Mouse (Mus musculus) embryonic stem cell, embryonic (primary cell): ENCODE results near the gene Slc28a1.

Source experiments
- CTCF ChIA-PET, 4 experiments: fragments of 300-600 bp in 2 of 4; fragments of 350-600 bp in 2 of 4; sonication (Branson Sonifier 250); formaldehyde crosslinking; loops; one replicate each; lab custom pipeline; 2022; ENCODE audit warnings: inconsistent platforms in 2 of 4; lab: Charles Lee
- POLR2A ChIA-PET, 4 experiments: fragments of 300-600 bp in 2 of 4; fragments of 350-600 bp in 2 of 4; sonication (Branson Sonifier 250); formaldehyde crosslinking; loops; one replicate each; lab custom pipeline; 2022; ENCODE audit warnings: antibody characterized with exemption in 4 of 4, inconsistent platforms in 1 of 4; lab: Charles Lee

The Slc28a1 gene

GRCm38 (mm10) chr7:81114555-81114954 is at the start of gene Slc28a1:
Slc28a1 (plus strand) TSS chr7:81114799.
- CTCF ChIA-PET, result interaction anchor here in 2 of 4 experiments (0.6 to 1.5 kb wide), 3 partner anchors 23 to 376 kb away, joined by 3 to 4 read pairs (median 4); no protein-coding TSS in a partner anchor

GRCm38 (mm10) chr7:81066714-81067113 is 47.9 kb upstream of the Slc28a1 start:
- CTCF ChIA-PET, result no interaction called here
- POLR2A ChIA-PET, result interaction anchor here in 2 of 4 experiments (0.9 to 1.8 kb wide), 11 partner anchors 9 to 223 kb away, joined by 3 to 12 read pairs (median 5); partner anchors contain the start of gene Zscan2 (in 1 of the 2)

More at GRCm38 (mm10) chr7:81114555-81114954, at the start of gene Slc28a1:
- POLR2A ChIA-PET, result interaction anchor here in 3 of 4 experiments (0.8 to 2.7 kb wide), 13 partner anchors 9 to 51 kb away, joined by 3 to 11 read pairs (median 3); no protein-coding TSS in a partner anchor

- CTCF ChIA-PET, result interaction anchor here in 2 of 4 experiments (0.7 to 2.9 kb wide), 2 partner anchors 82 to 83 kb away, joined by 3 to 14 read pairs; no protein-coding TSS in a partner anchor
Observed at GRCm38 (mm10) chr7:81072463-81072862, 42.1 kb upstream of the Slc28a1 start.

GRCm38 (mm10) chr7:81073273-81073672 is 41.3 kb upstream of the Slc28a1 start:
- ChIA-PET CTCF (interaction anchor here (0.6 to 2.9 kb wide), 8 partner anchors 8 to 517 kb away, joined by 3 to 14 read pairs (median 3); no protein-coding TSS in a partner anchor), POLR2A (interaction anchor here (0.6 to 3.9 kb wide), 14 partner anchors 10 to 553 kb away, joined by 3 to 20 read pairs (median 3); no protein-coding TSS in a partner anchor)

More at GRCm38 (mm10) chr7:81072463-81072862, 42.1 kb upstream of the Slc28a1 start:
- POLR2A ChIA-PET, result interaction anchor here in 1 of 4 experiments (1.1 to 3.9 kb wide), 3 partner anchors 9 to 28 kb away, joined by 3 to 20 read pairs (median 3); no protein-coding TSS in a partner anchor

- ChIA-PET POLR2A (interaction anchor here (0.7 to 4.4 kb wide), 24 partner anchors 7 to 264 kb away, joined by 3 to 24 read pairs (median 4); no protein-coding TSS in a partner anchor), CTCF (interaction anchor here in 1 of 4 experiments (0.6 to 2.9 kb wide), 4 partner anchors 60 to 248 kb away, joined by 3 to 14 read pairs (median 4); no protein-coding TSS in a partner anchor)
Observed at GRCm38 (mm10) chr7:81074546-81074945, 40.1 kb upstream of the Slc28a1 start.

- POLR2A ChIA-PET, result interaction anchor here (0.7 to 4.4 kb wide), 26 partner anchors 8 to 218 kb away, joined by 3 to 24 read pairs (median 4); no protein-coding TSS in a partner anchor
- CTCF ChIA-PET, result interaction anchor here (0.6 to 2.9 kb wide), 7 partner anchors 14 to 218 kb away, joined by 3 to 14 read pairs (median 4); no protein-coding TSS in a partner anchor
Observed at GRCm38 (mm10) chr7:81075299-81075698, 39.3 kb upstream of the Slc28a1 start.

- POLR2A ChIA-PET, result interaction anchor here in 3 of 4 experiments (1.0 to 4.4 kb wide), 21 partner anchors 9 to 219 kb away, joined by 3 to 24 read pairs (median 5); no protein-coding TSS in a partner anchor
- CTCF ChIA-PET, result interaction anchor here in 2 of 4 experiments (0.6 to 2.8 kb wide), 5 partner anchors 17 to 219 kb away, joined by 3 to 7 read pairs (median 3); no protein-coding TSS in a partner anchor
Observed at GRCm38 (mm10) chr7:81075732-81076131, 38.9 kb upstream of the Slc28a1 start.

- ChIA-PET POLR2A (interaction anchor here in 3 of 4 experiments (0.7 to 4.4 kb wide), 18 partner anchors 9 to 135 kb away, joined by 3 to 24 read pairs (median 5); partner anchors contain the start of gene Alpk3 (in 2 of the 3)), CTCF (interaction anchor here in 1 of 4 experiments (0.6 to 2.8 kb wide), 3 partner anchors 78 to 220 kb away, joined by 3 to 7 read pairs (median 4); no protein-coding TSS in a partner anchor)
Observed at GRCm38 (mm10) chr7:81077009-81077408, 37.6 kb upstream of the Slc28a1 start.

- ChIA-PET POLR2A (interaction anchor here (0.5 to 3.6 kb wide), 8 partner anchors 15 to 261 kb away, joined by 3 to 19 read pairs (median 3); partner anchors contain the start of gene Alpk3 (in 1 of the 4)), CTCF (interaction anchor here in 2 of 4 experiments (0.6 to 1.3 kb wide), 2 partner anchors 11 to 77 kb away, joined by 3 read pairs; no protein-coding TSS in a partner anchor)
Observed at GRCm38 (mm10) chr7:81078740-81079139, 35.9 kb upstream of the Slc28a1 start.

GRCm38 (mm10) chr7:81093420-81093965 is 21.1 kb upstream of the Slc28a1 start:
- ChIA-PET CTCF (interaction anchor here in 3 of 4 experiments (0.7 to 2.1 kb wide), 5 partner anchors 17 to 90 kb away, joined by 3 to 6 read pairs (median 3); no protein-coding TSS in a partner anchor), POLR2A (interaction anchor here (0.6 to 4.5 kb wide), 46 partner anchors 8 to 394 kb away, joined by 3 to 38 read pairs (median 5); partner anchors contain the start of genes Rps17 (in 1 of the 4), Sec11a (in 1 of the 4), Slc28a1 (in 1 of the 4) and Wdr73 (in 1 of the 4))

GRCm38 (mm10) chr7:81094104-81094757 is 20.4 kb upstream of the Slc28a1 start:
- ChIA-PET CTCF (interaction anchor here in 3 of 4 experiments (0.6 to 2.1 kb wide), 7 partner anchors 17 to 220 kb away, joined by 3 to 6 read pairs (median 3); no protein-coding TSS in a partner anchor), POLR2A (interaction anchor here (0.6 to 4.5 kb wide), 71 partner anchors 8 to 394 kb away, joined by 3 to 38 read pairs (median 4); partner anchors contain the start of genes Wdr73 (in 2 of the 4), Alpk3 (in 1 of the 4), Rps17 (in 1 of the 4) and Sec11a (in 1 of the 4))

- ChIA-PET POLR2A (interaction anchor here (0.6 to 3.5 kb wide), 20 partner anchors 8 to 478 kb away, joined by 3 to 25 read pairs (median 4); partner anchors contain the start of gene Zscan2 (in 2 of the 4)), CTCF (interaction anchor here in 3 of 4 experiments (0.5 to 1.4 kb wide), 5 partner anchors 12 to 315 kb away, joined by 3 to 5 read pairs (median 3); no protein-coding TSS in a partner anchor)
Observed at GRCm38 (mm10) chr7:81100341-81100740, 14.3 kb upstream of the Slc28a1 start.

GRCm38 (mm10) chr7:81102854-81103253 is 11.7 kb upstream of the Slc28a1 start:
- POLR2A ChIA-PET, result interaction anchor here in 3 of 4 experiments (0.6 to 5.7 kb wide), 14 partner anchors 8 to 273 kb away, joined by 3 to 38 read pairs (median 4); partner anchors contain the start of gene Slc28a1 (in 1 of the 3)
- CTCF ChIA-PET, result interaction anchor here in 1 of 4 experiments (0.6 kb wide), 1 partner anchor 468 kb away, joined by 6 read pairs; no protein-coding TSS in a partner anchor

- CTCF ChIA-PET, result no interaction called here
- POLR2A ChIA-PET, result interaction anchor here in 3 of 4 experiments (0.8 to 5.7 kb wide), 7 partner anchors 10 to 230 kb away, joined by 3 to 38 read pairs (median 3); partner anchors contain the start of gene Slc28a1 (in 1 of the 3)
Observed at GRCm38 (mm10) chr7:81105525-81105924, 9.1 kb upstream of the Slc28a1 start.

- CTCF ChIA-PET, result no interaction called here
- POLR2A ChIA-PET, result interaction anchor here in 1 of 4 experiments (1.3 kb wide), 1 partner anchor 14 kb away, joined by 4 read pairs; no protein-coding TSS in a partner anchor
Observed at GRCm38 (mm10) chr7:81108226-81108625, 6.4 kb upstream of the Slc28a1 start.

GRCm38 (mm10) chr7:81109717-81110651 is 4.6 kb upstream of the Slc28a1 start:
- ChIA-PET POLR2A (interaction anchor here (0.6 to 4.5 kb wide), 51 partner anchors 8 to 363 kb away, joined by 3 to 32 read pairs (median 5); partner anchors contain the start of gene Wdr73 (in 1 of the 4)), CTCF (interaction anchor here in 2 of 4 experiments (0.7 to 1.7 kb wide), 5 partner anchors 16 to 253 kb away, joined by 3 to 6 read pairs (median 3); no protein-coding TSS in a partner anchor)
